ENCODE assay signal across 7 mouse cellular contexts in the genomic region with DNA sequence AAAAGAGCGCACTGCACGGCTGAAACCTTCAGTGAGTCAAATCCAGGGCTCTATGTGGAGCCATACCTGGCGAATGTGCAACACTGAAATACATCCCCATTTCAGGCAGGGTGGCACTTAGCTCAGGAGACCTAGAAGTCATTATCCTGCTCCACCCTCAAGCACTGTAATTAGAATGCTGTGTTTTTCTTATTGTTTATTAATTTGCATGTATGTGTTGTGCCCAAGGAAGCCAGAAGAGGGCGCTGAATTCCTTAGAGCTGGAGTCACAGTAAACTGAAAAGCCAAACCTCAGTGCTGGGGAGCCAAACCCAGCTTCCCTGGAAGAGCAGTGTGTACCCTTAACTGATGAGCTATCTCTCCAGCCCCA. TPM values are rescaled to one million over a fixed set of nuclear protein-coding genes. Genes with fewer than 3 reads are reported as not detected.
DNase-seq lines count a peak whose midpoint lies in the region; ATAC-seq lines count a peak whose summit lies in the region.

No protein-coding gene starts in this region.

- H3K36me3 ChIP-seq in forebrain, embryonic 16.5 days (ENCODE audit: control insufficient read depth, insufficient read depth), result 0 out of 2 replicates have a peak, but pooled peaks cover 5% of the 10 kb centered on the region
- peaks cover 9% of the 10 kb centered on the region for H3K36me3 ChIP-seq in hindbrain, embryonic 16.5 days (ENCODE audit: control insufficient read depth, insufficient read depth, low read length)

- H3K4me3 ChIP-seq in forebrain, embryonic 16.5 days (replicated peaks; ENCODE audit: low read length), result peak overlapping the region; percentile 28
- peak overlapping the region; percentile 21 for H3K4me3 ChIP-seq in hindbrain, embryonic 16.5 days (ENCODE audit: low read length)

- peak overlapping the region; percentile 55; the same call in 1 of the 2 replicates for H3K9ac ChIP-seq in forebrain, embryonic 16.5 days (replicated peaks; ENCODE audit: low read depth, low read length)
- peak overlapping the region; percentile 49 for H3K9ac ChIP-seq in hindbrain, embryonic 16.5 days (ENCODE audit: low read depth, low read length)

- H3K4me1 ChIP-seq in forebrain, embryonic 16.5 days (replicated peaks; ENCODE audit: control insufficient read depth, insufficient read depth, low read length), result peaks cover 25% of the 10 kb centered on the region
- peaks cover 18% of the 10 kb centered on the region for H3K4me1 ChIP-seq in hindbrain, embryonic 16.5 days (ENCODE audit: control insufficient read depth, insufficient read depth, low read depth, low read length)

- 4% methylated on average over 4 of the region's 4 CpGs for WGBS in forebrain, embryonic 16.5 days
- 3% methylated on average over 4 of the region's 4 CpGs for WGBS in hindbrain, embryonic 16.5 days

- ATAC-seq in forebrain, embryonic 16.5 days, result peak; percentile 7; the same call in 1 of the 2 replicates
- no peak for ATAC-seq in hindbrain, embryonic 16.5 days

- H3K27me3 ChIP-seq in forebrain, embryonic 16.5 days (replicated peaks; ENCODE audit: control insufficient read depth, insufficient read depth, low read length), result no peaks in the 10 kb centered on the region
- no peaks in the 10 kb centered on the region for H3K27me3 ChIP-seq in hindbrain, embryonic 16.5 days (replicated peaks; ENCODE audit: control insufficient read depth, insufficient read depth, low read length)

- DNase-seq in NIH3T3 (ENCODE audit: low read depth), result peak; percentile 90
- peak; percentile 75 for DNase-seq in cerebellum, adult 11 months
- peak; percentile 74 to 82 for DNase-seq in left cerebral cortex, adult 18-20 months (ENCODE audit: low spot score in 2 of 2)
- peak; percentile 89 for DNase-seq in lung, postnatal 36 days
- DNase-seq in right cerebral cortex, adult 2 months (ENCODE audit: low spot score in 2 of 2), result peak; percentile 91 to 92

- H3K27ac ChIP-seq in forebrain, embryonic 16.5 days (ENCODE audit: low read length), result peak overlapping the region; percentile 82
- peak overlapping the region; percentile 83 for H3K27ac ChIP-seq in hindbrain, embryonic 16.5 days (ENCODE audit: low read depth, low read length)

- peak overlapping the region; percentile 49 for H3K4me2 ChIP-seq in forebrain, embryonic 16.5 days (ENCODE audit: low read length)
- H3K4me2 ChIP-seq in hindbrain, embryonic 16.5 days (ENCODE audit: low read length), result peak overlapping the region; percentile 56

- no peaks in the 10 kb centered on the region for H3K9me3 ChIP-seq in forebrain, embryonic 16.5 days (ENCODE audit: control insufficient read depth, low read length)
- no peaks in the 10 kb centered on the region for H3K9me3 ChIP-seq in hindbrain, embryonic 16.5 days (ENCODE audit: control insufficient read depth, low read length)

RNA-seq across cellular contexts. Expression of a gene that starts 2.5 kb away (rescaled TPM):
- 125 and 126 TPM in 2 replicates for polyA plus RNA-seq in forebrain, embryonic 16.5 days (2015; fragmentation: Nextera tagmentation; extraction: Ambion mirVana)
- 135 and 138 TPM in 2 replicates for polyA plus RNA-seq in hindbrain, embryonic 16.5 days (2015; fragmentation: Nextera tagmentation; extraction: Ambion mirVana)
- total RNA-seq in left cerebral cortex, adult 18-20 months (2021), result 100 to 1,000 TPM; 116 to 118 TPM

RNA-seq across cellular contexts. Expression of a gene that starts 41.6 kb away (rescaled TPM):
- 41.5 and 45.8 TPM in 2 replicates for polyA plus RNA-seq in forebrain, embryonic 16.5 days (2015; fragmentation: Nextera tagmentation; extraction: Ambion mirVana)
- 59.0 and 74.1 TPM in 2 replicates for polyA plus RNA-seq in hindbrain, embryonic 16.5 days (2015; fragmentation: Nextera tagmentation; extraction: Ambion mirVana)
- 100 to 1,000 TPM; 119 to 130 TPM for total RNA-seq in left cerebral cortex, adult 18-20 months (2021)

RNA-seq across cellular contexts. Expression of a gene that starts 48.3 kb away (rescaled TPM):
- 2.2 and 4.7 TPM in 2 replicates for polyA plus RNA-seq in forebrain, embryonic 16.5 days (2015; fragmentation: Nextera tagmentation; extraction: Ambion mirVana)
- polyA plus RNA-seq in hindbrain, embryonic 16.5 days (2015; fragmentation: Nextera tagmentation; extraction: Ambion mirVana), result 3.4 and 4.2 TPM in 2 replicates
- total RNA-seq in left cerebral cortex, adult 18-20 months (2021), result 100 to 1,000 TPM; 594 to 629 TPM

RNA-seq across cellular contexts. Expression of a gene that starts 53.4 kb away (rescaled TPM):
- polyA plus RNA-seq in forebrain, embryonic 16.5 days (2015; fragmentation: Nextera tagmentation; extraction: Ambion mirVana), result 119 and 120 TPM in 2 replicates
- 123 TPM in 2 replicates for polyA plus RNA-seq in hindbrain, embryonic 16.5 days (2015; fragmentation: Nextera tagmentation; extraction: Ambion mirVana)
- 10 to 100 TPM; 69.3 to 69.4 TPM for total RNA-seq in left cerebral cortex, adult 18-20 months (2021)

RNA-seq across cellular contexts. Expression of a gene that starts 57.0 kb away (rescaled TPM):
- 1.0 and 1.6 TPM in 2 replicates for polyA plus RNA-seq in forebrain, embryonic 16.5 days (2015; fragmentation: Nextera tagmentation; extraction: Ambion mirVana)
- polyA plus RNA-seq in hindbrain, embryonic 16.5 days (2015; fragmentation: Nextera tagmentation; extraction: Ambion mirVana), result 1.4 and 1.5 TPM in 2 replicates
- 1 to 10 TPM; 4.3 to 4.6 TPM for total RNA-seq in left cerebral cortex, adult 18-20 months (2021)
